Mouse (Mus musculus) heart, embryonic 12.5 days (tissue): ENCODE data around the gene Kif26b. TPM values are rescaled to one million over a fixed set of nuclear protein-coding genes. Genes with fewer than 3 reads are reported as not detected.

Experiments
- ATAC-seq: fragments of 200-750 bp; cut with Nextera tagmentation; 2 replicates; pipeline ENCODE4 v1.8.0; 2017; ENCODE audit warnings: moderate TSS enrichment, moderate library complexity; ENCODE audit not compliant: insufficient number of reproducible peaks, low FRiP score
- H3K27ac ChIP-seq: fragments of 300-500 bp; sonication (generic); 2 replicates; pipeline ENCODE4 v1.5.1; 2016; ENCODE audit warnings: mild to moderate bottlenecking, moderate library complexity; ENCODE audit not compliant: poor library complexity, severe bottlenecking
- H3K27me3 ChIP-seq: fragments of 300-500 bp; sonication (generic); replicated peaks from 2 replicates; pipeline ENCODE4 v1.6.1; 2016; ENCODE audit warnings: mild to moderate bottlenecking, moderate library complexity
- H3K36me3 ChIP-seq: fragments of 300-500 bp; sonication (generic); 2 replicates; pipeline ENCODE4 v1.6.1; 2016; ENCODE audit warnings: mild to moderate bottlenecking, moderate library complexity
- H3K4me1 ChIP-seq: fragments of 300-500 bp; sonication (generic); replicated peaks from 2 replicates; pipeline ENCODE4 v1.6.1; 2016; ENCODE audit warnings: mild to moderate bottlenecking
- H3K4me2 ChIP-seq: fragments of 300-500 bp; sonication (generic); 2 replicates; pipeline ENCODE4 v1.6.1; 2016; ENCODE audit warnings: mild to moderate bottlenecking, moderate library complexity
- H3K4me3 ChIP-seq: fragments of 300-500 bp; sonication (generic); 2 replicates; pipeline ENCODE4 v1.5.1; 2016; ENCODE audit warnings: mild to moderate bottlenecking
- H3K9ac ChIP-seq: fragments of 300-500 bp; sonication (generic); 2 replicates; pipeline ENCODE4 v1.6.1; 2016; ENCODE audit warnings: mild to moderate bottlenecking, moderate library complexity
- H3K9me3 ChIP-seq: fragments of 300-500 bp; sonication (generic); replicated peaks from 2 replicates; pipeline ENCODE4 v1.6.1; 2016; ENCODE audit warnings: mild to moderate bottlenecking, moderate library complexity
- WGBS: fragments of 180-500 bp; shearing (Covaris S2); methylation state at CpG from one replicate; pipeline ENCODE4 v1.1.7; 2016; 5-methylcytosine and 5-hydroxymethylcytosine counted together
- polyA plus RNA-seq: library from polyadenylated mRNA; unstranded; fragments of >200 nt; fragmentation: Nextera tagmentation; extraction: Ambion mirVana; gene quantifications from 2 replicates; pipeline ENCODE4 v1.2.1, GENCODE M21; 2016

Kif26b gene
- polyA plus RNA-seq, 1 experiment from 2014 or later, result 25.1 TPM

GRCm38 (mm10) chr1:178568551-178569545 is 39.9 kb downstream of the Kif26b start:
- Histone ChIP-seq H3K27me3 (no peaks in the 10 kb centered on the region), H3K36me3 (peaks cover 3% of the 10 kb centered on the region), H3K27ac (no peak overlapping the region), H3K9me3 (no peaks in the 10 kb centered on the region), H3K4me1 (peaks cover 40% of the 10 kb centered on the region), H3K4me2 (no peak overlapping the region), H3K9ac (no peak overlapping the region), H3K4me3 (no peak overlapping the region)
- ATAC-seq, result no peak
- WGBS, result 73% methylated on average over 7 of the region's 7 CpGs

GRCm38 (mm10) chr1:178571009-178571408 is 42.1 kb downstream of the Kif26b start:
- peaks cover 7% of the 10 kb centered on the region for H3K9me3 ChIP-seq
- H3K4me1 ChIP-seq, result peaks cover 29% of the 10 kb centered on the region
- H3K36me3 ChIP-seq, result peaks cover 19% of the 10 kb centered on the region
- no peak overlapping the region for H3K9ac ChIP-seq
- H3K27me3 ChIP-seq, result no peaks in the 10 kb centered on the region
- H3K4me2 ChIP-seq, result no peak overlapping the region
- H3K27ac ChIP-seq, result no peak overlapping the region
- no peak overlapping the region for H3K4me3 ChIP-seq
- 79% methylated on average over 4 of the region's 4 CpGs for WGBS
- no peak for ATAC-seq

- Histone ChIP-seq H3K9me3 (peaks cover 7% of the 10 kb centered on the region), H3K4me2 (no peak overlapping the region), H3K4me3 (no peak overlapping the region), H3K27ac (no peak overlapping the region), H3K36me3 (peaks cover 21% of the 10 kb centered on the region), H3K9ac (no peak overlapping the region), H3K4me1 (peaks cover 32% of the 10 kb centered on the region), H3K27me3 (no peaks in the 10 kb centered on the region)
- ATAC-seq, result no peak
- WGBS, result 74% methylated on average over 13 of the region's 13 CpGs
Observed at GRCm38 (mm10) chr1:178571885-178572444, 43.0 kb downstream of the Kif26b start.

GRCm38 (mm10) chr1:178573406-178574032 is 44.6 kb downstream of the Kif26b start:
- H3K4me3 ChIP-seq, result no peak overlapping the region
- H3K27me3 ChIP-seq, result no peaks in the 10 kb centered on the region
- ATAC-seq, result no peak
- peaks cover 28% of the 10 kb centered on the region for H3K36me3 ChIP-seq
- 72% methylated on average over 4 of the region's 4 CpGs for WGBS
- no peak overlapping the region for H3K27ac ChIP-seq
- H3K9ac ChIP-seq, result no peak overlapping the region
- H3K9me3 ChIP-seq, result peaks cover 7% of the 10 kb centered on the region
- peaks cover 30% of the 10 kb centered on the region for H3K4me1 ChIP-seq
- H3K4me2 ChIP-seq, result no peak overlapping the region

GRCm38 (mm10) chr1:178575706-178576105 is 46.8 kb downstream of the Kif26b start:
- 86% methylated on average over 2 of the region's 2 CpGs for whole genome bisulfite sequencing
- H3K27me3 ChIP-seq, result no peaks in the 10 kb centered on the region
- H3K36me3 ChIP-seq, result peaks cover 37% of the 10 kb centered on the region
- H3K9ac ChIP-seq, result no peak overlapping the region
- no peak overlapping the region for H3K27ac ChIP-seq
- no peak overlapping the region for H3K4me3 ChIP-seq
- peaks cover 25% of the 10 kb centered on the region for H3K4me1 ChIP-seq
- no peak overlapping the region for H3K4me2 ChIP-seq
- H3K9me3 ChIP-seq, result peaks cover 7% of the 10 kb centered on the region
- ATAC-seq, result no peak

GRCm38 (mm10) chr1:178576926-178577325 is 48.0 kb downstream of the Kif26b start:
- WGBS, result 69% methylated on average over 3 of the region's 3 CpGs
- Histone ChIP-seq H3K4me1 (peaks cover 18% of the 10 kb centered on the region), H3K9me3 (peaks cover 7% of the 10 kb centered on the region)

GRCm38 (mm10) chr1:178585366-178586020 is 56.6 kb downstream of the Kif26b start:
- Histone ChIP-seq H3K27ac (no peak overlapping the region), H3K4me2 (no peak overlapping the region), H3K4me1 (peaks cover 6% of the 10 kb centered on the region; the same call in 1 of the 2 replicates), H3K36me3 (peaks cover 6% of the 10 kb centered on the region), H3K9ac (no peak overlapping the region), H3K4me3 (no peak overlapping the region), H3K9me3 (no peaks in the 10 kb centered on the region), H3K27me3 (no peaks in the 10 kb centered on the region)
- ATAC-seq, result no peak
- 84% methylated on average over 5 of the region's 5 CpGs for WGBS

More at GRCm38 (mm10) chr1:178576926-178577325, 48.0 kb downstream of the Kif26b start:
- H3K4me3 ChIP-seq, result no peak overlapping the region
- ATAC-seq, result no peak
- H3K9ac ChIP-seq, result no peak overlapping the region
- H3K27ac ChIP-seq, result no peak overlapping the region
- no peaks in the 10 kb centered on the region for H3K27me3 ChIP-seq
- H3K36me3 ChIP-seq, result peaks cover 42% of the 10 kb centered on the region
- H3K4me2 ChIP-seq, result no peak overlapping the region

GRCm38 (mm10) chr1:178590229-178591171 is 61.6 kb downstream of the Kif26b start:
- H3K27ac ChIP-seq, result no peak overlapping the region
- no peak for ATAC-seq
- H3K9ac ChIP-seq, result no peak overlapping the region
- no peaks in the 10 kb centered on the region for H3K9me3 ChIP-seq
- 77% methylated on average over 13 of the region's 13 CpGs for WGBS
- no peak overlapping the region for H3K4me3 ChIP-seq
- H3K27me3 ChIP-seq, result no peaks in the 10 kb centered on the region
- peaks cover 11% of the 10 kb centered on the region; the same call in 1 of the 2 replicates for H3K36me3 ChIP-seq
- H3K4me1 ChIP-seq, result peaks cover 6% of the 10 kb centered on the region; the same call in 1 of the 2 replicates
- H3K4me2 ChIP-seq, result no peak overlapping the region

GRCm38 (mm10) chr1:178597113-178597512 is 68.2 kb downstream of the Kif26b start:
- H3K9me3 ChIP-seq, result no peaks in the 10 kb centered on the region
- no peak overlapping the region for H3K4me3 ChIP-seq
- no peak for ATAC-seq
- no peaks in the 10 kb centered on the region for H3K27me3 ChIP-seq
- peaks cover 32% of the 10 kb centered on the region for H3K4me1 ChIP-seq
- no peak overlapping the region for H3K27ac ChIP-seq
- peaks cover 12% of the 10 kb centered on the region for H3K36me3 ChIP-seq
- no peak overlapping the region for H3K4me2 ChIP-seq
- 88% methylated on average over 3 of the region's 3 CpGs for WGBS
- no peak overlapping the region for H3K9ac ChIP-seq

- H3K27ac ChIP-seq, result no peak overlapping the region
- no peak overlapping the region for H3K9ac ChIP-seq
- H3K9me3 ChIP-seq, result no peaks in the 10 kb centered on the region
- peaks cover 13% of the 10 kb centered on the region for H3K36me3 ChIP-seq
- peaks cover 32% of the 10 kb centered on the region for H3K4me1 ChIP-seq
- H3K27me3 ChIP-seq, result no peaks in the 10 kb centered on the region
- no peak for ATAC-seq
- no peak overlapping the region for H3K4me3 ChIP-seq
- 55% methylated on average over 6 of the region's 6 CpGs for WGBS
- H3K4me2 ChIP-seq, result no peak overlapping the region
Observed at GRCm38 (mm10) chr1:178597757-178598156, 68.8 kb downstream of the Kif26b start.
